Mouse (Mus musculus): ENCODE results near the gene Epha2. TPM values are rescaled to one million over a fixed set of nuclear protein-coding genes. Genes with fewer than 3 reads are reported as not detected.

The Epha2 gene
- polyA plus RNA-seq, 1 experiment from 2014 or later, result 0.58 TPM

- H3K4me2 ChIP-seq (ENCODE audit: low read length), result no peak overlapping the region
- no peak overlapping the region for H3K9ac ChIP-seq (ENCODE audit: low read length)
- ATAC-seq (no peak), DNase-seq (ENCODE audit: low spot score) (no peak)
- no peaks in the 10 kb centered on the region for H3K4me1 ChIP-seq (ENCODE audit: control insufficient read depth, insufficient read depth, low read length)
- no peaks in the 10 kb centered on the region for H3K27me3 ChIP-seq (replicated peaks; ENCODE audit: control insufficient read depth, insufficient read depth, low read length)
- H3K9me3 ChIP-seq (replicated peaks; ENCODE audit: control insufficient read depth, low read length), result no peaks in the 10 kb centered on the region
- no peak overlapping the region for H3K4me3 ChIP-seq (ENCODE audit: low read depth, low read length)
- no peak overlapping the region for H3K27ac ChIP-seq (ENCODE audit: low read depth, low read length)
- WGBS, result 87% methylated on average over 3 of the region's 3 CpGs
- H3K36me3 ChIP-seq (ENCODE audit: control insufficient read depth, insufficient read depth, low read length), result no peaks in the 10 kb centered on the region
These were observed 33.8 kb upstream of the Epha2 start for GRCm38 (mm10) chr4:141267250-141267649.

- WGBS, result 32% methylated on average over 9 of the region's 9 CpGs
- no peaks in the 10 kb centered on the region for H3K36me3 ChIP-seq (ENCODE audit: control insufficient read depth, insufficient read depth, low read length)
- H3K9me3 ChIP-seq (replicated peaks; ENCODE audit: control insufficient read depth, low read length), result no peaks in the 10 kb centered on the region
- H3K9ac ChIP-seq (ENCODE audit: low read length), result no peak overlapping the region
- ATAC-seq (peak; percentile 54; the same call in 1 of the 2 replicates), DNase-seq (ENCODE audit: low spot score) (peak; percentile 68)
- H3K4me1 ChIP-seq (ENCODE audit: control insufficient read depth, insufficient read depth, low read length), result no peaks in the 10 kb centered on the region
- H3K4me3 ChIP-seq (ENCODE audit: low read depth, low read length), result no peak overlapping the region
- no peak overlapping the region for H3K27ac ChIP-seq (ENCODE audit: low read depth, low read length)
- H3K4me2 ChIP-seq (ENCODE audit: low read length), result no peak overlapping the region
- H3K27me3 ChIP-seq (replicated peaks; ENCODE audit: control insufficient read depth, insufficient read depth, low read length), result no peaks in the 10 kb centered on the region
These were observed 33.2 kb upstream of the Epha2 start for GRCm38 (mm10) chr4:141267837-141268236.

GRCm38 (mm10) chr4:141268350-141268749 lies 32.7 kb upstream of the Epha2 start:
- H3K27ac ChIP-seq (ENCODE audit: low read depth, low read length), result no peak overlapping the region
- H3K4me1 ChIP-seq (ENCODE audit: control insufficient read depth, insufficient read depth, low read length), result no peaks in the 10 kb centered on the region
- 77% methylated on average over 4 of the region's 4 CpGs for WGBS
- H3K9ac ChIP-seq (ENCODE audit: low read length), result no peak overlapping the region
- DNase-seq (ENCODE audit: low spot score), result no peak
- no peaks in the 10 kb centered on the region for H3K9me3 ChIP-seq (replicated peaks; ENCODE audit: control insufficient read depth, low read length)
- no peaks in the 10 kb centered on the region; the same call in 1 of the 2 replicates for H3K27me3 ChIP-seq (replicated peaks; ENCODE audit: control insufficient read depth, insufficient read depth, low read length)
- ATAC-seq, result no peak
- no peak overlapping the region for H3K4me3 ChIP-seq (ENCODE audit: low read depth, low read length)
- H3K4me2 ChIP-seq (ENCODE audit: low read length), result no peak overlapping the region
- no peaks in the 10 kb centered on the region for H3K36me3 ChIP-seq (ENCODE audit: control insufficient read depth, insufficient read depth, low read length)

- Histone ChIP-seq H3K4me1 (ENCODE audit: control insufficient read depth, insufficient read depth, low read length) (no peaks in the 10 kb centered on the region), H3K36me3 (ENCODE audit: control insufficient read depth, insufficient read depth, low read length) (no peaks in the 10 kb centered on the region), H3K4me2 (ENCODE audit: low read length) (no peak overlapping the region), H3K27ac (ENCODE audit: low read depth, low read length) (no peak overlapping the region), H3K9ac (ENCODE audit: low read length) (no peak overlapping the region), H3K9me3 (replicated peaks; ENCODE audit: control insufficient read depth, low read length) (no peaks in the 10 kb centered on the region), H3K4me3 (ENCODE audit: low read depth, low read length) (no peak overlapping the region), H3K27me3 (replicated peaks; ENCODE audit: control insufficient read depth, insufficient read depth, low read length) (no peaks in the 10 kb centered on the region; the same call in 1 of the 2 replicates)
- no peak for ATAC-seq
- no peak for DNase-seq (ENCODE audit: low spot score)
- 89% methylated on average over 6 of the region's 6 CpGs for WGBS
These were observed 32.0 kb upstream of the Epha2 start for GRCm38 (mm10) chr4:141269080-141269479.

- no peaks in the 10 kb centered on the region for H3K4me1 ChIP-seq (ENCODE audit: control insufficient read depth, insufficient read depth, low read length)
- no peak overlapping the region for H3K9ac ChIP-seq (ENCODE audit: low read length)
- no peak overlapping the region for H3K4me2 ChIP-seq (ENCODE audit: low read length)
- H3K27me3 ChIP-seq (replicated peaks; ENCODE audit: control insufficient read depth, insufficient read depth, low read length), result no peaks in the 10 kb centered on the region; the same call in 1 of the 2 replicates
- ATAC-seq (no peak), DNase-seq (ENCODE audit: low spot score) (no peak)
- WGBS, result 52% methylated on average over 15 of the region's 15 CpGs
- H3K9me3 ChIP-seq (replicated peaks; ENCODE audit: control insufficient read depth, low read length), result no peaks in the 10 kb centered on the region
- no peaks in the 10 kb centered on the region for H3K36me3 ChIP-seq (ENCODE audit: control insufficient read depth, insufficient read depth, low read length)
- no peak overlapping the region for H3K4me3 ChIP-seq (ENCODE audit: low read depth, low read length)
- no peak overlapping the region for H3K27ac ChIP-seq (ENCODE audit: low read depth, low read length)
These were observed 30.7 kb upstream of the Epha2 start for GRCm38 (mm10) chr4:141270201-141270940.

GRCm38 (mm10) chr4:141271228-141271627 lies 29.8 kb upstream of the Epha2 start:
- Histone ChIP-seq H3K27ac (ENCODE audit: low read depth, low read length) (no peak overlapping the region), H3K36me3 (ENCODE audit: control insufficient read depth, insufficient read depth, low read length) (no peaks in the 10 kb centered on the region), H3K9ac (ENCODE audit: low read length) (no peak overlapping the region), H3K4me2 (ENCODE audit: low read length) (no peak overlapping the region), H3K4me3 (ENCODE audit: low read depth, low read length) (no peak overlapping the region), H3K4me1 (ENCODE audit: control insufficient read depth, insufficient read depth, low read length) (no peaks in the 10 kb centered on the region), H3K27me3 (replicated peaks; ENCODE audit: control insufficient read depth, insufficient read depth, low read length) (no peaks in the 10 kb centered on the region; the same call in 1 of the 2 replicates), H3K9me3 (replicated peaks; ENCODE audit: control insufficient read depth, low read length) (no peaks in the 10 kb centered on the region)
- 85% methylated on average over 7 of the region's 7 CpGs for WGBS
- ATAC-seq, result no peak
- no peak for DNase-seq (ENCODE audit: low spot score)

- Histone ChIP-seq H3K27me3 (replicated peaks; ENCODE audit: control insufficient read depth, insufficient read depth, low read length) (no peaks in the 10 kb centered on the region; the same call in 1 of the 2 replicates), H3K9me3 (replicated peaks; ENCODE audit: control insufficient read depth, low read length) (no peaks in the 10 kb centered on the region), H3K36me3 (ENCODE audit: control insufficient read depth, insufficient read depth, low read length) (no peaks in the 10 kb centered on the region), H3K9ac (ENCODE audit: low read length) (no peak overlapping the region), H3K4me1 (ENCODE audit: control insufficient read depth, insufficient read depth, low read length) (no peaks in the 10 kb centered on the region), H3K4me3 (ENCODE audit: low read depth, low read length) (no peak overlapping the region), H3K4me2 (ENCODE audit: low read length) (no peak overlapping the region), H3K27ac (ENCODE audit: low read depth, low read length) (no peak overlapping the region)
- DNase-seq (ENCODE audit: low spot score), result no peak
- no peak for ATAC-seq
- 89% methylated on average over 6 of the region's 6 CpGs for WGBS
These were observed 29.3 kb upstream of the Epha2 start for GRCm38 (mm10) chr4:141271721-141272120.

- Histone ChIP-seq H3K27ac (ENCODE audit: low read depth, low read length) (no peak overlapping the region), H3K36me3 (ENCODE audit: control insufficient read depth, insufficient read depth, low read length) (no peaks in the 10 kb centered on the region), H3K27me3 (replicated peaks; ENCODE audit: control insufficient read depth, insufficient read depth, low read length) (no peaks in the 10 kb centered on the region; the same call in 1 of the 2 replicates), H3K9ac (ENCODE audit: low read length) (peak overlapping the region; percentile 21; the same call in 1 of the 2 replicates), H3K4me3 (ENCODE audit: low read depth, low read length) (no peak overlapping the region), H3K4me1 (ENCODE audit: control insufficient read depth, insufficient read depth, low read length) (no peaks in the 10 kb centered on the region), H3K4me2 (ENCODE audit: low read length) (peak overlapping the region; percentile 26; the same call in 1 of the 2 replicates), H3K9me3 (replicated peaks; ENCODE audit: control insufficient read depth, low read length) (no peaks in the 10 kb centered on the region)
- ATAC-seq (no peak; the same call in 1 of the 2 replicates), DNase-seq (ENCODE audit: low spot score) (no peak)
- 16% methylated on average over 14 of the region's 14 CpGs for WGBS
These were observed 28.2 kb upstream of the Epha2 start for GRCm38 (mm10) chr4:141272878-141273277.

GRCm38 (mm10) chr4:141273296-141273695 lies 27.7 kb upstream of the Epha2 start:
- H3K9ac ChIP-seq (ENCODE audit: low read length), result peak overlapping the region; percentile 21; the same call in 1 of the 2 replicates

More at GRCm38 (mm10) chr4:141273296-141273695, 27.7 kb upstream of the Epha2 start:
- Histone ChIP-seq H3K27me3 (replicated peaks; ENCODE audit: control insufficient read depth, insufficient read depth, low read length) (no peaks in the 10 kb centered on the region; the same call in 1 of the 2 replicates), H3K27ac (ENCODE audit: low read depth, low read length) (no peak overlapping the region), H3K4me3 (ENCODE audit: low read depth, low read length) (no peak overlapping the region), H3K9me3 (replicated peaks; ENCODE audit: control insufficient read depth, low read length) (no peaks in the 10 kb centered on the region), H3K4me1 (ENCODE audit: control insufficient read depth, insufficient read depth, low read length) (no peaks in the 10 kb centered on the region), H3K36me3 (ENCODE audit: control insufficient read depth, insufficient read depth, low read length) (no peaks in the 10 kb centered on the region), H3K4me2 (ENCODE audit: low read length) (peak overlapping the region; percentile 26; the same call in 1 of the 2 replicates)
- DNase-seq (ENCODE audit: low spot score) (peak; percentile 84), ATAC-seq (peak; percentile 78)
- WGBS, result 20% methylated on average over 12 of the region's 12 CpGs

Measured in forebrain, embryonic 14.5 days (tissue).